Mouse (Mus musculus): ENCODE data around the gene Il5ra.

DNA sequence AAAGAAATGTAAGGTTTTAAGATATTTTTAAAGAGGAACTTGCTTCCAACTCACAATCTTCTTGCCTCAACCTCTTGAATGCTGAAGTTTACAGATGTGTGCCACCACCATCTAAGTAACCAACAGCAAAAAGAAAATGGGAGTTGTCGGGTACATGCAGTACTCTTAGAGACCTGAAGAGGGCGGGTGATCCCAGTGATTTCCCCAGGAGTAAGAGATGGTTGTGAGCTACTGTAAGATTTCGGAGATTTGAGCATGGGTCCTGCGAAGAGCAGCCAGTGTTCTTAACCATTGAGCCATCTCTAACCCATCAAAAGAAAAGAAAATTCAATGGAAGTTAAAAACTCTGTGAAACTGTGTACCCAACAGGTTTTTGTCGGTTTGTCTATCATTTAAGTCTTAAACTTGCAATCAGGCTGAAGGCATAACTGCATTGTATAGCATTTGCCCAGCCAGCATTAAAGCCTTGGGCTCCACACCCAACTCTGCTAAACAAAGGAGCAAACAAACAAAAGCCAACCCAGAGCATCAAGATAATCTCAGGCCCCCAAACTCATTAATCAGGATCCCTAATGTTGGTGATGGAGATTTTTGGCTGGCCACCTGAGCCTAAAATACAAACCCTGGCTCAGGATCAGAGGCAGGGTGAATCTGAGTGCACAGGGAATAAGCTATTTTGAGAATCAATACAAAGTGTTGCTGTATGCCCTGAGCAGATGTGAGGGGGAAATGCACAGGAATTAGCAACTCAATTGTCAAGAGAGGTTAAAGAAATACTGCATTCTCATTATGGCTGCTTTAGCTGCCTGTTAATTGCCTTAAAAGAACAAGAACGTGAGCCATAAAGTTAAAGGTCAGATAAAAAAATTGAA lies 84.8 kb downstream of the Il5ra start:
- no peak for TF ChIP-seq POLR2AphosphoS2 (IDR thresholded peaks at IDR 0.05; ENCODE audit: low read length)
- TF ChIP-seq POLR2A (IDR thresholded peaks at IDR 0.05; ENCODE audit: control insufficient read depth in 1 of 2, insufficient read depth in 1 of 2, low read depth in 1 of 2, low read length in 2 of 2, poor library complexity in 1 of 2): no peak
- TF ChIP-seq CTCF (IDR thresholded peaks at IDR 0.05 in 2 of 3, conservative IDR thresholded peaks at IDR 0.05 in 1 of 3; ENCODE audit: control insufficient read depth in 1 of 3, insufficient read depth in 1 of 3, low read depth in 2 of 3, low read length in 3 of 3, poor library complexity in 1 of 3, severe bottlenecking in 1 of 3): peak; percentile 53 to 77 (median 73)
- TF ChIP-seq CHD2 (IDR thresholded peaks at IDR 0.05; ENCODE audit: low read length): no peak
- no peak for TF ChIP-seq JUND (IDR thresholded peaks at IDR 0.05; ENCODE audit: low read depth, low read length)
- TF ChIP-seq MAZ (IDR thresholded peaks at IDR 0.05; ENCODE audit: low read depth, low read length): no peak
- TF ChIP-seq GATA1 (IDR thresholded peaks at IDR 0.05; ENCODE audit: low read depth, low read length): no peak
- TF ChIP-seq CHD1 (IDR thresholded peaks at IDR 0.05; ENCODE audit: low read depth, low read length): no peak
- TF ChIP-seq ZMIZ1 (IDR thresholded peaks at IDR 0.05; ENCODE audit: low read depth, low read length): no peak
